Mouse (Mus musculus) adrenal gland, adult 18-20 months (tissue): Measurements from ENCODE around the gene Tnip1. TPM values are rescaled to one million over a fixed set of nuclear protein-coding genes. Genes with fewer than 3 reads are reported as not detected.
A peak's percentile ranks its signal among the peaks of the same experiment; 100 is the strongest.

Experiments used
- DNase-seq, 2 experiments: peaks; one replicate each; pipeline ENCODE4 v3.0.0; 2021 to 2022; ENCODE audit warnings: low spot score in 2 of 2
- total RNA-seq, 2 experiments: library from RNA; stranded (reverse); gene quantifications; 1 replicate in 1 of 2; 2 replicates in 1 of 2; pipeline ENCODE4 v1.2.3; 2021

Tnip1 gene
- total RNA-seq, 2 experiments from 2014 or later = 63.7 to 85.8 TPM

GRCm38 (mm10) chr11:54936771-54937140, 26.0 kb downstream of the Tnip1 start:
- no peak for DNase-seq

DNA sequence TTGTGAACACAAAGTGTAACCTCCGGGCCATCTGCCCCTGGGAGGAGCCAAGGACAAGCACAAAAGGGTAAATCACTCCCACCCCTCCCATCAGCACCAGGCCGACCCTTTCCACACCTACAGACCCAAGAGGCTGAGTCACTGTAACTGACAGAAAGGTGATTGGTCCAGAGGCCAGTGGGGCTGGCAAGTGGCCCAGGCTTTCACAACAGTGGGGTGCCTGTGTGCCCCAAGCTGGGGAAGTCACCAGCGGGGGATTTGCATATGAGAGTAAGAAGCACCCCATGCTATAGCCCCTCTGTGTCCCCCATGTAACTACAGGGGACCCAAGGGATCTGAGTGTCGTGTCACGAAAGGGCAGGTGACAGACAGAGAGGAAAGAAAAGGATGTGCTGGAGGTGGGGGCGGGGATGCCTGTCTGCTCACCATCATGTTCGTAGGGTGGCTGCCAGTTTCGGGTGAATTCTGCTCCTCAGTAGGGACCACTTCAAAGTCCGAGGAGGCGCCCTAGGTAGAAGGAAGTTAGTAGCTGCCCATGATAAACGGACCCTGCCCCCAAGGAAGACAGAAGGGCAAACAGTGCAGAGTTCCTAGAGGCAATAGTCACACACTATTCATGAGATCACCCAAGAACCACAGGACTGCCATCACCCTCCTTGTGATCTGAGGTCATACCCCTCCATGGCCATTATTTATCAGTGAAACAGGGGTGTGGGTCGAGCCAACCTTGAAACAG, 26.5 kb downstream of the Tnip1 start:
- DNase-seq = peak; percentile 62

DNA sequence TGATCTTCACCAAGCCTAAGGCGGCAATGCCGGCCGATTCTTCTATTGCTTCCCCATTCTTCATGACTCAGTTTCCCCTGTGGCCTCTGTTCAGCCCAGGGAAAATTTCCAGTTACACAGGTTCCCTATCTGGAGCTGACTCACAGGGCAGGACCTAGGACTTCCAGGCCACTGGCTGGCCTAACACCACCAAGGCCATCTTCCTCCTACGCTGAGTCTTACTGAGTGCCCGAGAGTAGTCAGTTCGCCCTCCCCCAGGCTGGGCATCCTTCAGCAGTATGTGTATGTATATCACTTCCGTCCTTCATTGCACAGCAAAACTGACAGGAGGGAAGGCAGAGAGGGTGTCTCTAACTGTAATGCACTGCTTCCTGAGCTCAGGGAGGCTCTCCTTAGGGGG, 28.5 kb downstream of the Tnip1 start:
- no peak for DNase-seq

GRCm38 (mm10) chr11:54932540-54932939, 30.2 kb downstream of the Tnip1 start:
- no peak for DNase-seq

- DNase-seq = peak in 1 of 2 experiments; percentile 70
Measured at GRCm38 (mm10) chr11:54931405-54932093, 31.2 kb downstream of the Tnip1 start.

DNA sequence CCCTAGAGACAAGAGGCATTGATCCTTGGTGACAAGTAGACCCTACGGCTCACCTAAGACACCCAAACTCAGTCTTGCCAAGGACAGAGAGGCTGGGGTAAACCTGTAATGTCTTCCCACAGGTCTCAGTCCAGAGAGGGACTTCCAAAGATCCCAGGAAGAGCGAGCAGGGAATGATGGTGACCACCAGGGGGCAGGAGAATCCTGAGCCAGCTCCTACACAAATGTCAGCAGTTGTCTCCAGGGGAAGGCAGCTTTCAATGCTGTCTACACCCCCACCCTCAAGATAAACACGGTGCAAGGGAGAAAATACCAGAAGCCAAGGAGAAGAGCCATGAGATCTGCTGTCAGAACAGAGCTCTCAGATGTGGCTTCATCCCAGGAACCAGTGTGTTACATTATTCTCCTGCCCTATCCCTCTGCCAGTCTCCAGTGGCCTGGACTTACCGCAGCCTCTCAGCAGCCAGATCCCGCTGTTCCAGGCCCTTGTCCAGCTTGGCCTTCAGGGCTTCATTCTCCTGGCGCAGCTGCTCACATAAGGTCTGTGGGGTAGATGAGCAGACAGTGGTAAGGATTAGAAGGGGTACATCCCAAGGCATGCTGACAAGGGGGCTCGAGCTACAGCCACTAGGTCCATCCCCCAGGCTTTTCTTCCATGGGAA, 32.3 kb downstream of the Tnip1 start:
- DNase-seq = peak in 1 of 2 experiments; percentile 62

DNA sequence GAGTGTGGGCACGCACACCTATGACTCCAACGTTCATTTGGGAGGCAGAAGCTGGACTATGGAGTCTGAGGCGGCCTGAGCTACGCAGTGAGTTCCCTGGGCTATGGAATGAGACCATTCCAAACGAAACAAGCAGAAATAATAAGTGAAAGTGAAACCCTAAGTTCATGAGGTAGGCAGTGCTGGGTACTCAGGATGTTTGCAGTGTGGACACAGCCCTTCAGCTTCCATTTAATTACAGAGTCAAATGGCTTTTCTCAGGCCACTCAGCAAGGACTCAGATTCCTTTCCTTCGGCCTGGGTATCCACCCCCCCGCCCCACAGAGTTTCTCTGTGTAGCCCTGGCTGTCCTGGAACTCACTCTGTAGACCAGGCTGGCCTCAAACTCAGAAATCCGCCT, 33.0 kb downstream of the Tnip1 start:
- no peak for DNase-seq

DNA sequence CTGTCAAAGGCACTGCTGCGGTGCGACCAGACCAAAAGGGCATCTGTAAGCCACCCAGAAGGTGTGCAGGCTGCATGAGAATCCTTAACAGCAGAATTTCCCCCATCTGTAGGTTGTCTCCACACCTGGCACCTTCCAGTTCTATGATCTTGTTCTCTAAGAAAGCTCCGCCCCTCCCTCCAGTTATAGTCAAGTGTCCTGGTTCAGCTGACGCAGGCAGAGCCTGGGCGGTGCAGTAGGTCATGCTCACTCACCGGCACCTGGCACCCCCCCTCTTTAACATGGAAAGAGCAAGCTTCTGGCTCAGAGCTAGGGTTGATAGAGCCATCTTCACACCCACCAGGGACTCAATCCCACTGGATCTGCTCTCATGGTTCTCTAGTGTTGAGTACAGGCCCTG, 33.4 kb downstream of the Tnip1 start:
- no peak for DNase-seq

DNA sequence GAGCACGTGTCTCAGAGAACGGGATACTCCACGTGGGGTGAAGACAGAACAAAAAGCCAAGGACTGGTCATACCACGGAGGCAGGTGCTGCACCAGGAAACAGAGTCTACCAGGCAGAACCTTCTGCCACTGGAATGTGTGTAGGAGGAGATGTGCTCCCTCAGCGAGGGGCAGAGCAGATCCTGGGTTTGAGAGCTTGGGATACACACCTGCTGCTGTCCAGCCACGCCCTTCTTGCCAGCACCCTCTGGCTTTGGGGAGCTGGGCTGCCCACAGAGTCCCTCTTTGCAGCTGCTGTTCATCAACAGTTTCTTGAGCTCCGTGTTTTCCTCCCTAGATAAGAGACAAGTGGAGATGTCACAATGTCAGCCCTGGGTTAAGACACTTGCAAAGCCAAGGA, 33.8 kb downstream of the Tnip1 start:
- DNase-seq = no peak

DNA sequence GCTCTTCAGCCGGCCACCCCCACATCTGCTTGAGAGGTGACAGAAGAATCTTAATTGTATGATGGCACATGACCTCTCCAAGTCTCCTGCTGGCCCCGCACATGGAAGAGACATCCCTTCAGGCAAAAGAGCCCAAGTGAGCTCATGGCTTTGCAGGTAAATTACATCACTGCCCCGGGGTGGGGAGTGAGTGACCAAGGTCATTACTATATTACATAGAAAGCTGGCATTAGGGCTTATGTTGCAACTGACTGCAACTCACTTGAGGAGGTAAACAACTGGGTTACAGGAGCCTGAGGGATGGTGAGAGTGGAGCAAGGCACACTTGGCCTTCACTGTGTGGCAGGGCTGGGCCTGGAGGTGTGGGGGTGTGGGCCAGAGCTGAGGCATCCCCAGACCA, 34.5 kb downstream of the Tnip1 start:
- DNase-seq = no peak

- peak; percentile 64 to 72 for DNase-seq
Measured at GRCm38 (mm10) chr11:54927346-54928140, 35.2 kb downstream of the Tnip1 start.

DNA sequence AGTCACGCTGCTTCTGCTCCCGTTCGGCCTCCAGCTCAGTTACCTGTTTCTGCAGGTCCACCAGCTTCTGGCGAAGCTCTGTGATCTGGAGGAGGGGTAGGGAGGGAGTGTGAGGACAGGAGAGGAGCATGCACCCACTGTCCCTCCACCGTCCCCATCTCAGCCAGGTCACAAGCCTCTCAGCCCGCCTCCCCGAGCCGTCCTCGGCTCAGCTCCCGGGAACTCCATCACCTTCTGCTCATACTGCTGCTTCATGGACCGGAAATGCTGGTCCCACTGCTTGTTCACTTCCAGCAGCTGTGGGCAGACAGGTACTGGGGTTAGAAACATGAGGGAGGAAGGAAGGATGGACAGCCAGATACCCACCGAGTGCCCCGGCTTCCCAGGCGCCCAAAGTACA, 38.6 kb downstream of the Tnip1 start:
- no peak for DNase-seq

- DNase-seq = no peak
Measured at GRCm38 (mm10) chr11:54922488-54922887, 40.2 kb downstream of the Tnip1 start.

- DNase-seq = no peak
Measured at GRCm38 (mm10) chr11:54921798-54922197, 40.9 kb downstream of the Tnip1 start.

DNA sequence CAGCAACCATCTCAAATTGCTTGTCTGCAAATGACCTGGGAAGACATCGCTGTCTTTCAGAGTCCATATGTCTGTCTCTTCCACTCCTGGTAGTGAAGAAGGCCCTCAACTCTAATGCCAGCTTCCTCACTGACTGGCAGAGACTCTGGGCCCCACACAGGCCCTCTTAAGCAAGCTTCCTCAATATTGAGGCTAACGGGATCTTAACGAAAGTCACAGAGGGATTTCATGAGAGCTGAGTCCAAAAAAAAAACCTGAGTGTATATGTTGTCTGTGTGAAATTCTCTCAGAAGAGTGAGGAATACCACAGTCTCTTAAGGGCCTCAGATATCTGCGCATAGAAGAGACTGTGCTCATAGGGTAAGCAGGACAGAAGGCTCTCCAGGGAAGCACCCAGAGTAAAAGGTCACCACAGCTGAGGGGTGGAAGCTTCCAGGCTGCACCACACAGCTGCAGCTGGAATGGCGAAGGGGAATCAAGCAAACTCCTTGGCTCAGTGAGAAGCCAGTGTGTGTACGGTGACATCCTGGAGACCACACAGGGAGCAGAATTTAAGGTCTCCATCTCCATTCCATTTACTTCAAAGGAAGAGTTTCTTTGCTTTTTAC, 41.6 kb downstream of the Tnip1 start:
- no peak for DNase-seq

GRCm38 (mm10) chr11:54920127-54920972, 42.4 kb downstream of the Tnip1 start:
- no peak for DNase-seq

- no peak for DNase-seq
Measured at GRCm38 (mm10) chr11:54918273-54918672, 44.4 kb downstream of the Tnip1 start.

DNA sequence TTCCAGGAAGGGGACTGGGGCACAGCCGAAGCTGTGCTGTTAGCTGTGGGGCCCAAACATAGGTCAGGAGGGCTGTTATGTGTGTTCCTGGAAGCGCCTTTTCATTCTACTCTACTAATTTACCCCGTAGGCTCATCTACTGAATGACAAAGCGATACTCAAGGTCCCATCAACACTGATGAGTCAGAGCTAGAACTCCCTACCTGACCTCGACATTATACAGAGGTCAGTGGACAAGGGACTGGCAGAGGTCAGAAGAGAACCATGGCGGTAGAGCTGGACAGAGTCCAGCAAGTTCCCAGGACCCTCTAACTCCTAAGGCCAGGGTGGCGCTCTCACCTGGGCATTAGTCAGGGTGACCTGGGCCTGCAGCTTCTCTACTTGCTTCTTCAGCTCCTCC, 45.3 kb downstream of the Tnip1 start:
- no peak for DNase-seq

GRCm38 (mm10) chr11:54913841-54914240, 48.9 kb downstream of the Tnip1 start:
- DNase-seq = no peak
